Mouse (Mus musculus): ENCODE results near the gene Lims1. TPM values are rescaled to one million over a fixed set of nuclear protein-coding genes. Genes with fewer than 3 reads are reported as not detected.
A peak's percentile ranks its signal among the peaks of the same experiment; 100 is the strongest.

Gene Lims1
- polyA plus RNA-seq, 1 experiment from 2014 or later = 111 TPM

DNA sequence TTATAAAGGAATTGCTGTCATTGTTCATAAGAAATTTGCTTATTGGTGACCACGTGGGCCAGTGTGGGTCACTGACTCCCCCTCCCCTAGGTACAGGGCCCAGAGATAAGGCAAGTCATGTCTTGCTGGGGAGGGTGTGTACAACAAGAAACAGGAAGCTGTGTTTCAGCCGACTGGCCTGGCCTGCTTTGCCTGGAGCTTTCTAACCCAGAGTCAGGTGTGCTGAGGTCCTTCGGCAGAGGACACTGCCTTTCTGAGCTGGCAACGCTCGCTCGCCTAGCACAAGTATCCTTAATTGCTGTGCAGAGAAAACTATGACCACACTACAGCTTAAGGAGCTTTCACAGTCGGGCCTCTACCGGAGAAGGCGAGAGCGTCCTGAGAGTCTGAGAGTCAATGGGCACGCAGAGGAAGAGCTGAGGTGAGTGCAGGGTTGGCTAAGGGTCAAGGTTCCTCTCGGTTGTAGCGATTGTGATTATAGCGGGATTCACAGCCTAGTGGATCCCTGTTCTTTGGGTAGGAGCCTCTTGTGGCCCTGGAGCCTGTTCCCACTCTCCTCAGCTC lies 48.1 kb downstream of the Lims1 start:
- Histone ChIP-seq H3K4me1 (replicated peaks; ENCODE audit: control insufficient read depth, insufficient read depth) (0 out of 2 replicates have a peak, but pooled peaks cover 5% of the 10 kb centered on the region), H3K9ac (ENCODE audit: low read length) (peak overlapping the region; percentile 35), H3K27ac (replicated peaks) (peak overlapping the region; percentile 85), H3K9me3 (ENCODE audit: control insufficient read depth, low read length) (no peaks in the 10 kb centered on the region), H3K4me2 (replicated peaks; ENCODE audit: low read depth) (peak overlapping the region; percentile 49), H3K27me3 (ENCODE audit: control insufficient read depth, insufficient read depth, low read length) (no peaks in the 10 kb centered on the region), H3K4me3 (ENCODE audit: low read depth, low read length) (0 out of 2 replicates have a peak overlapping the region, but pooled peaks have one; percentile 1), H3K36me3 (ENCODE audit: control insufficient read depth, insufficient read depth, low read length) (no peaks in the 10 kb centered on the region)
- WGBS = 27% methylated on average over 14 of the region's 14 CpGs
- DNase-seq (ENCODE audit: low spot score) (peak; percentile 53), ATAC-seq (ENCODE audit: low FRiP score, low TSS enrichment) (peak; percentile 72)
- TF ChIP-seq CTCF (IDR thresholded peaks at IDR 0.05; ENCODE audit: low read depth) = no peak
- TF ChIP-seq EP300 (optimal IDR thresholded peaks at IDR 0.05) = no peak

GRCm38 (mm10) chr10:58372430-58373030 lies 49.3 kb downstream of the Lims1 start:
- Histone ChIP-seq H3K27me3 (ENCODE audit: control insufficient read depth, insufficient read depth, low read length) (no peaks in the 10 kb centered on the region), H3K27ac (replicated peaks) (no peak overlapping the region), H3K9me3 (ENCODE audit: control insufficient read depth, low read length) (no peaks in the 10 kb centered on the region), H3K4me3 (ENCODE audit: low read depth, low read length) (no peak overlapping the region), H3K4me1 (replicated peaks; ENCODE audit: control insufficient read depth, insufficient read depth) (0 out of 2 replicates have a peak, but pooled peaks cover 5% of the 10 kb centered on the region), H3K36me3 (ENCODE audit: control insufficient read depth, insufficient read depth, low read length) (no peaks in the 10 kb centered on the region), H3K4me2 (replicated peaks; ENCODE audit: low read depth) (no peak overlapping the region), H3K9ac (ENCODE audit: low read length) (no peak overlapping the region)
- DNase-seq (ENCODE audit: low spot score) (no peak), ATAC-seq (ENCODE audit: low FRiP score, low TSS enrichment) (no peak)
- TF ChIP-seq CTCF (IDR thresholded peaks at IDR 0.05; ENCODE audit: low read depth) (no peak), EP300 (optimal IDR thresholded peaks at IDR 0.05) (no peak)
- WGBS = 54% methylated on average over 6 of the region's 6 CpGs

DNA sequence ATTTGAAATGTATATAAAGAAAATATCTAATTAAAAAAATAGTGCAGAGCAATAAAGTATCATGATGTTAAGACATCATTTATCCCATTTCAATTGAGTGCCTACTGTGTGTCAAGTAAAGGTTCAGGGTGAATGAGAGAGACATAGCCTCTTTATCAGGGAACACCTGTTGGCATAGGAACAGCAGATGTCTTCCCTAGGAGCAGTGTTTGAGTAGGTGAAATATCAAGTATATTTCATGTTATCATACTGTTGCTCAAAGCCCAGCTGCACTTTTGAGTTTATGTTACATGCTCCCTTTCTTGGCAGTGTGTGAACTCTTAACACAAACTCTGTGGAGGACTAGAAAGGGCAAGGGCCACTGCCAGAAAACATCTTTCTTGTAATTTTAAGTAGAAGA lies 50.6 kb downstream of the Lims1 start:
- ATAC-seq (ENCODE audit: low FRiP score, low TSS enrichment) (no peak), DNase-seq (ENCODE audit: low spot score) (no peak)
- no peak overlapping the region for H3K4me2 ChIP-seq (replicated peaks; ENCODE audit: low read depth)
- no peak overlapping the region for H3K4me3 ChIP-seq (ENCODE audit: low read depth, low read length)
- H3K27ac ChIP-seq (replicated peaks) = no peak overlapping the region
- H3K4me1 ChIP-seq (replicated peaks; ENCODE audit: control insufficient read depth, insufficient read depth) = 0 out of 2 replicates have a peak, but pooled peaks cover 5% of the 10 kb centered on the region
- H3K9me3 ChIP-seq (ENCODE audit: control insufficient read depth, low read length) = no peaks in the 10 kb centered on the region
- H3K9ac ChIP-seq (ENCODE audit: low read length) = no peak overlapping the region
- H3K36me3 ChIP-seq (ENCODE audit: control insufficient read depth, insufficient read depth, low read length) = no peaks in the 10 kb centered on the region
- TF ChIP-seq CTCF (IDR thresholded peaks at IDR 0.05; ENCODE audit: low read depth) (no peak), EP300 (optimal IDR thresholded peaks at IDR 0.05) (no peak)
- H3K27me3 ChIP-seq (ENCODE audit: control insufficient read depth, insufficient read depth, low read length) = no peaks in the 10 kb centered on the region

GRCm38 (mm10) chr10:58377592-58378197 lies 54.4 kb downstream of the Lims1 start:
- 30% methylated on average over 4 of the region's 4 CpGs for WGBS
- H3K27me3 ChIP-seq (ENCODE audit: control insufficient read depth, insufficient read depth, low read length) = no peaks in the 10 kb centered on the region
- H3K27ac ChIP-seq (replicated peaks) = no peak overlapping the region
- H3K36me3 ChIP-seq (ENCODE audit: control insufficient read depth, insufficient read depth, low read length) = no peaks in the 10 kb centered on the region
- no peaks in the 10 kb centered on the region for H3K9me3 ChIP-seq (ENCODE audit: control insufficient read depth, low read length)
- H3K9ac ChIP-seq (ENCODE audit: low read length) = no peak overlapping the region
- TF ChIP-seq EP300 (optimal IDR thresholded peaks at IDR 0.05) (no peak), CTCF (IDR thresholded peaks at IDR 0.05; ENCODE audit: low read depth) (peak; percentile 84)
- H3K4me2 ChIP-seq (replicated peaks; ENCODE audit: low read depth) = no peak overlapping the region
- DNase-seq (ENCODE audit: low spot score) (peak; percentile 65), ATAC-seq (ENCODE audit: low FRiP score, low TSS enrichment) (0 out of 2 replicates have a peak, but pooled peaks have one; percentile 54)
- H3K4me3 ChIP-seq (ENCODE audit: low read depth, low read length) = no peak overlapping the region
- H3K4me1 ChIP-seq (replicated peaks; ENCODE audit: control insufficient read depth, insufficient read depth) = no peaks in the 10 kb centered on the region

- H3K4me2 ChIP-seq (replicated peaks; ENCODE audit: low read depth) = no peak overlapping the region
- no peak overlapping the region for H3K4me3 ChIP-seq (ENCODE audit: low read depth, low read length)
- no peak for DNase-seq (ENCODE audit: low spot score)
- H3K36me3 ChIP-seq (ENCODE audit: control insufficient read depth, insufficient read depth, low read length) = no peaks in the 10 kb centered on the region
- H3K4me1 ChIP-seq (replicated peaks; ENCODE audit: control insufficient read depth, insufficient read depth) = no peaks in the 10 kb centered on the region
- peak; percentile 69; the same call in 1 of the 2 replicates for ATAC-seq (ENCODE audit: low FRiP score, low TSS enrichment)
- H3K9ac ChIP-seq (ENCODE audit: low read length) = no peak overlapping the region
- no peaks in the 10 kb centered on the region for H3K27me3 ChIP-seq (ENCODE audit: control insufficient read depth, insufficient read depth, low read length)
- no peak overlapping the region for H3K27ac ChIP-seq (replicated peaks)
- 63% methylated on average over 1 of the region's 1 CpGs for WGBS
- TF ChIP-seq EP300 (optimal IDR thresholded peaks at IDR 0.05) = no peak
- TF ChIP-seq CTCF (IDR thresholded peaks at IDR 0.05; ENCODE audit: low read depth) = no peak
- no peaks in the 10 kb centered on the region for H3K9me3 ChIP-seq (ENCODE audit: control insufficient read depth, low read length)
Measured at GRCm38 (mm10) chr10:58378380-58378779, 55.1 kb downstream of the Lims1 start.

- 94% methylated on average over 1 of the region's 1 CpGs for WGBS
- no peak for TF ChIP-seq CTCF (IDR thresholded peaks at IDR 0.05; ENCODE audit: low read depth)
- no peak for TF ChIP-seq EP300 (optimal IDR thresholded peaks at IDR 0.05)
Measured at GRCm38 (mm10) chr10:58379699-58380098, 56.4 kb downstream of the Lims1 start.

More at GRCm38 (mm10) chr10:58379699-58380098, 56.4 kb downstream of the Lims1 start:
- no peak overlapping the region for H3K27ac ChIP-seq (replicated peaks)
- H3K9me3 ChIP-seq (ENCODE audit: control insufficient read depth, low read length) = no peaks in the 10 kb centered on the region
- no peaks in the 10 kb centered on the region for H3K36me3 ChIP-seq (ENCODE audit: control insufficient read depth, insufficient read depth, low read length)
- H3K4me3 ChIP-seq (ENCODE audit: low read depth, low read length) = no peak overlapping the region
- no peak overlapping the region for H3K4me2 ChIP-seq (replicated peaks; ENCODE audit: low read depth)
- ATAC-seq (ENCODE audit: low FRiP score, low TSS enrichment) = no peak
- DNase-seq (ENCODE audit: low spot score) = no peak
- 0 out of 2 replicates have a peak, but pooled peaks cover 2% of the 10 kb centered on the region for H3K4me1 ChIP-seq (replicated peaks; ENCODE audit: control insufficient read depth, insufficient read depth)
- no peaks in the 10 kb centered on the region for H3K27me3 ChIP-seq (ENCODE audit: control insufficient read depth, insufficient read depth, low read length)
- no peak overlapping the region for H3K9ac ChIP-seq (ENCODE audit: low read length)

All from stomach, postnatal 0 days (tissue).